In genomic region chr4:106862767-106863370, GRCm38 (mm10) we compare ENCODE assay signal across 9 mouse cellular contexts. TPM values are rescaled to one million over a fixed set of nuclear protein-coding genes. Genes with fewer than 3 reads are reported as not detected.
A peak's percentile ranks its signal among the peaks of the same experiment; 100 is the strongest.
DNase-seq lines count a peak whose midpoint lies in the region; ATAC-seq and TF ChIP-seq lines count a peak whose summit lies in the region.
"Had no signal": no experiment of that assay in that cellular context is flagged by ENCODE, and none has a peak within 500 bp of the region (broad histone marks: within the 10 kb centered on the region; RNA-seq: fewer than 3 reads in every experiment).

No protein-coding gene starts in this region.

- TF ChIP-seq POLR2A in lung, adult 2 months (IDR thresholded peaks at IDR 0.05; ENCODE audit: borderline replicate concordance, extremely low read depth, low read depth, low read length) = no peak

- 55% methylated on average over 3 of the region's 3 CpGs for WGBS in heart, embryonic 13.5 days
- WGBS in lung, embryonic 14.5 days = 40% methylated on average over 3 of the region's 3 CpGs
- WGBS in lung, adult 2 months = 76% methylated on average over 3 of the region's 3 CpGs
- WGBS in limb, embryonic 10.5 days = 34% methylated on average over 3 of the region's 3 CpGs

- H3K4me2 ChIP-seq in heart, embryonic 13.5 days = no peak overlapping the region
- H3K4me2 ChIP-seq in lung, embryonic 14.5 days = no peak overlapping the region
- H3K4me2 ChIP-seq: hindbrain, embryonic 14.5 days had no signal

- H3K4me3 ChIP-seq in heart, embryonic 13.5 days = no peak overlapping the region
- no peak overlapping the region for H3K4me3 ChIP-seq in lung, embryonic 14.5 days (ENCODE audit: low read depth, low read length)
- no peak overlapping the region for H3K4me3 ChIP-seq in lung, adult 2 months (replicated peaks; ENCODE audit: extremely low read depth, low read depth, low read length)
- no peak overlapping the region for H3K4me3 ChIP-seq in ES-E14 (ENCODE audit: insufficient read depth in 1 of 2, low read depth in 1 of 2, low read length in 2 of 2, poor library complexity in 1 of 2, severe bottlenecking in 1 of 2)
- H3K4me3 ChIP-seq in limb, embryonic 10.5 days = no peak overlapping the region

- no peak for TF ChIP-seq CTCF in lung, embryonic 14.5 days (IDR thresholded peaks at IDR 0.05; ENCODE audit: low read depth)
- TF ChIP-seq CTCF in lung, adult 2 months (IDR thresholded peaks at IDR 0.05; ENCODE audit: insufficient read depth, low read length) = no peak

- peak overlapping the region; percentile 62 for H3K9ac ChIP-seq in heart, embryonic 13.5 days
- no peak overlapping the region for H3K9ac ChIP-seq in lung, embryonic 14.5 days
- H3K9ac ChIP-seq in ES-E14 (ENCODE audit: insufficient read depth, low read depth, low read length, poor library complexity, severe bottlenecking) = peak overlapping the region; percentile 54; the same call in 1 of the 2 replicates
- H3K9ac ChIP-seq: hindbrain, embryonic 14.5 days had no signal

- H3K9me3 ChIP-seq in heart, embryonic 13.5 days = no peaks in the 10 kb centered on the region
- no peaks in the 10 kb centered on the region for H3K9me3 ChIP-seq in lung, embryonic 14.5 days (ENCODE audit: low read depth, low read length)
- H3K9me3 ChIP-seq in ES-E14 (ENCODE audit: control insufficient read depth, insufficient read depth, low read depth, low read length) = no peaks in the 10 kb centered on the region
- H3K9me3 ChIP-seq in limb, embryonic 10.5 days (replicated peaks) = no peaks in the 10 kb centered on the region

- no peak for ATAC-seq in heart, embryonic 13.5 days (ENCODE audit: extremely low read depth, insufficient number of reproducible peaks, low FRiP score, low TSS enrichment)
- ATAC-seq in lung, embryonic 14.5 days (ENCODE audit: insufficient read depth) = no peak

- peaks cover 76% of the 10 kb centered on the region for H3K4me1 ChIP-seq in heart, embryonic 13.5 days
- H3K4me1 ChIP-seq in lung, embryonic 14.5 days (ENCODE audit: insufficient read depth) = peaks cover 50% of the 10 kb centered on the region
- peaks cover 6% of the 10 kb centered on the region for H3K4me1 ChIP-seq in lung, adult 2 months (ENCODE audit: control insufficient read depth, insufficient read depth, low read length)
- H3K4me1 ChIP-seq in ES-E14 (ENCODE audit: control insufficient read depth in 2 of 2, insufficient read depth in 2 of 2, low read length in 2 of 2, poor library complexity in 1 of 2) = peaks cover 34 to 62% of the 10 kb centered on the region in 2 experiments
- peaks cover 94% of the 10 kb centered on the region for H3K4me1 ChIP-seq in limb, embryonic 10.5 days

- no peak for DNase-seq in heart, adult 9 months (ENCODE audit: low spot score in 2 of 2)
- DNase-seq in lung, embryonic 14.5 days = no peak
- no peak for DNase-seq in lung, adult 2 months
- no peak for DNase-seq in ES-E14 (ENCODE audit: low read depth, low spot score)
- DNase-seq in limb, embryonic 10.5 days (ENCODE audit: low spot score) = no peak
- DNase-seq in embryo, embryonic 9.5 days (ENCODE audit: extremely low spot score) = no peak
- DNase-seq: cerebellum, postnatal 10 days had no signal

- H3K27me3 ChIP-seq in heart, embryonic 13.5 days (replicated peaks) = no peaks in the 10 kb centered on the region
- no peaks in the 10 kb centered on the region for H3K27me3 ChIP-seq in lung, embryonic 14.5 days (ENCODE audit: insufficient read depth, low read length)
- no peaks in the 10 kb centered on the region for H3K27me3 ChIP-seq in limb, embryonic 10.5 days (ENCODE audit: low read depth, poor library complexity, severe bottlenecking)

- H3K36me3 ChIP-seq in heart, embryonic 13.5 days = no peaks in the 10 kb centered on the region
- no peaks in the 10 kb centered on the region for H3K36me3 ChIP-seq in lung, embryonic 14.5 days (ENCODE audit: insufficient read depth)
- no peaks in the 10 kb centered on the region for H3K36me3 ChIP-seq in ES-E14 (ENCODE audit: control insufficient read depth, insufficient read depth, low read length, poor library complexity, severe bottlenecking)
- no peaks in the 10 kb centered on the region for H3K36me3 ChIP-seq in limb, embryonic 10.5 days

- H3K27ac ChIP-seq in heart, embryonic 13.5 days (replicated peaks) = peak overlapping the region; percentile 76
- peak overlapping the region; percentile 39 for H3K27ac ChIP-seq in lung, embryonic 14.5 days (ENCODE audit: low read depth)
- peak overlapping the region; percentile 76; the same call in 1 of the 2 replicates for H3K27ac ChIP-seq in ES-E14 (ENCODE audit: insufficient read depth, low read depth, low read length, poor library complexity, severe bottlenecking)
- peak overlapping the region; percentile 96 for H3K27ac ChIP-seq in limb, embryonic 10.5 days
- H3K27ac ChIP-seq: hindbrain, embryonic 14.5 days had no signal

- in situ Hi-C loops in ES-E14 (cut with MboI; ENCODE audit: low sequenced_read_pairs in 2 of 2, unreplicated experiment in 2 of 2) = no loop called here

TF ChIP-seq in ES-E14, 5 proteins besides CTCF, POLR2A, EP300 and RAD21:
- TF ChIP-seq ZNF384 (IDR thresholded peaks at IDR 0.05; ENCODE audit: low read depth, low read length) = no peak

RNA-seq across cellular contexts. Expression of gene Ssbp3, which starts 47.6 kb away (rescaled TPM):
- polyA plus RNA-seq in heart, embryonic 13.5 days (2015; fragmentation: Nextera tagmentation; extraction: Ambion mirVana) = 59.8 and 61.9 TPM in 2 replicates
- 69.5 and 80.2 TPM in 2 replicates for polyA plus RNA-seq in lung, embryonic 14.5 days (2014; fragmentation: Nextera tagmentation; extraction: Ambion mirVana)
- polyA plus RNA-seq in lung, adult 2 months (2012; rRNA removed) = 41.0 and 43.2 TPM in 2 replicates
- total RNA-seq in ES-E14 (2012; rRNA removed) = 42.3 and 42.6 TPM in 2 replicates
- 225 and 250 TPM in 2 replicates for polyA plus RNA-seq in limb, embryonic 10.5 days (2016; fragmentation: Nextera tagmentation; extraction: Ambion mirVana)

RNA-seq across cellular contexts. Expression of gene Acot11, which starts 58.1 kb away (rescaled TPM):
- polyA plus RNA-seq in heart, embryonic 13.5 days (2015; fragmentation: Nextera tagmentation; extraction: Ambion mirVana) = 2.2 and 3.9 TPM in 2 replicates
- 0.84 and 1.1 TPM in 2 replicates for polyA plus RNA-seq in lung, embryonic 14.5 days (2014; fragmentation: Nextera tagmentation; extraction: Ambion mirVana)
- 9.8 and 18.6 TPM in 2 replicates for polyA plus RNA-seq in lung, adult 2 months (2012; rRNA removed)
- total RNA-seq in ES-E14 (2012; rRNA removed) = 2.1 and 2.5 TPM in 2 replicates
- 9.0 and 10.7 TPM in 2 replicates for polyA plus RNA-seq in limb, embryonic 10.5 days (2016; fragmentation: Nextera tagmentation; extraction: Ambion mirVana)

Comparison
In these comparisons a context has a peak if more than half of its experiments do, and no peak if none do; other contexts are left out.
1. H3K27ac ChIP-seq: peak in every context shown above with its lines; median percentile 96 in limb, embryonic 10.5 days; 76 in heart, embryonic 13.5 days; 76 in ES-E14; 39 in lung, embryonic 14.5 days.